Mouse (Mus musculus): ENCODE results near the gene Msi2.

The Msi2 gene

GRCm38 (mm10) chr11:88675526-88676353 is 42.6 kb downstream of the Msi2 start:
- no peak for DNase-seq

- peak in 1 of 2 experiments; percentile 44 for DNase-seq
Measured at GRCm38 (mm10) chr11:88674075-88674474, 44.2 kb downstream of the Msi2 start.

GRCm38 (mm10) chr11:88670925-88671324 is 47.4 kb downstream of the Msi2 start:
- DNase-seq = no peak

GRCm38 (mm10) chr11:88669106-88669505 is 49.2 kb downstream of the Msi2 start:
- DNase-seq = no peak

- DNase-seq = no peak
Measured at GRCm38 (mm10) chr11:88668345-88668744, 50.0 kb downstream of the Msi2 start.

- DNase-seq = no peak
Measured at GRCm38 (mm10) chr11:88665799-88666198, 52.5 kb downstream of the Msi2 start.

GRCm38 (mm10) chr11:88661444-88662180 is 56.7 kb downstream of the Msi2 start:
- no peak for DNase-seq

GRCm38 (mm10) chr11:88660404-88660803 is 57.9 kb downstream of the Msi2 start:
- DNase-seq = peak in 1 of 2 experiments; percentile 35

GRCm38 (mm10) chr11:88658926-88659325 is 59.4 kb downstream of the Msi2 start:
- no peak for DNase-seq

- DNase-seq = no peak
Measured at GRCm38 (mm10) chr11:88655786-88656185, 62.5 kb downstream of the Msi2 start.

- DNase-seq = no peak
Measured at GRCm38 (mm10) chr11:88655214-88655566, 63.1 kb downstream of the Msi2 start.

- no peak for DNase-seq
Measured at GRCm38 (mm10) chr11:88654391-88655213, 63.7 kb downstream of the Msi2 start.

GRCm38 (mm10) chr11:88650275-88650674 is 68.0 kb downstream of the Msi2 start:
- no peak for DNase-seq

GRCm38 (mm10) chr11:88649009-88649408 is 69.3 kb downstream of the Msi2 start:
- DNase-seq = no peak

- DNase-seq = no peak
Measured at GRCm38 (mm10) chr11:88648407-88648806, 69.9 kb downstream of the Msi2 start.

- DNase-seq = no peak
Measured at GRCm38 (mm10) chr11:88646493-88646892, 71.8 kb downstream of the Msi2 start.

- DNase-seq = no peak
Measured at GRCm38 (mm10) chr11:88645821-88646220, 72.5 kb downstream of the Msi2 start.

GRCm38 (mm10) chr11:88644719-88645118 is 73.6 kb downstream of the Msi2 start:
- no peak for DNase-seq

GRCm38 (mm10) chr11:88639862-88640261 is 78.5 kb downstream of the Msi2 start:
- DNase-seq = no peak

- no peak for DNase-seq
Measured at GRCm38 (mm10) chr11:88638936-88639542, 79.3 kb downstream of the Msi2 start.

GRCm38 (mm10) chr11:88638254-88638653 is 80.1 kb downstream of the Msi2 start:
- DNase-seq = no peak

- no peak for DNase-seq
Measured at GRCm38 (mm10) chr11:88636934-88637333, 81.4 kb downstream of the Msi2 start.

GRCm38 (mm10) chr11:88636319-88636718 is 82.0 kb downstream of the Msi2 start:
- no peak for DNase-seq
